Mouse (Mus musculus): ENCODE measurements around the gene Gm5431. TPM values are rescaled to one million over a fixed set of nuclear protein-coding genes. Genes with fewer than 3 reads are reported as not detected.

Gene Gm5431
- polyA plus RNA-seq, 1 experiment = 0.08 TPM

DNA sequence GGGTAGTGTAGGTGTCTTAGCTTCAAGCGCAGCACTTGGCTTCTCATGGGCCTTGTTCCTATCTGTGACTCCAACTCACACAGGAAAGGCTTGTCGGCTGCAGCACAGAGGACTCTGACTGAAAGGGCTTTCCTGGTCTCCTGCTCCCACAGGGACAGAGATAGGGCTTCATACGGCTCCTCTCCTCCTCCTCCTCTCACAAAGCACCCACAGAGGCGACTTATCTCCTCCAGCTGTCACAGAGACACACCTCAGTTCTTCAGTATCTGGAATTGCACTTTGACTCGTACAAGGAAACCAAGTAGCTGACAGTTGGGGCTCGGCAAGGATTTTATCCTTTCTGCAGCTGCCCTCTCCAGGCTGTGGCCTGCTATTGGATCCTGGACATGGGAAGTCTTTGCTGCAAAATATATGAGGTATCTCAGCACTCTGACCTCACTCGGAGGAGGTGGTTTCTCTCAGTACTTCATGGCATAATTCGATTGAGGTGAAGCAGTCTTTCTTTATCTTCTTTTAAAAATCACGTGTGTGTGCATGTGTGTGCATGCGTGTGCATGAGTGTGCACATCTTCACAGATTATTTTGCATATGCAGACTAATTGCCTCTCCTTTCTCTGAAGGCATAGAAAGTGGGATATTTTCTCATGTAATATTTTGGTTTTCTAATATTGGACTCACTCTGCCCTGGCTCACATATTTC lies 28.3 kb downstream of the Gm5431 start:
- WGBS = 82% methylated on average over 10 of the region's 10 CpGs
- no peak overlapping the region for H3K4me3 ChIP-seq (replicated peaks; ENCODE audit: insufficient read depth, low read depth, low read length)

DNA sequence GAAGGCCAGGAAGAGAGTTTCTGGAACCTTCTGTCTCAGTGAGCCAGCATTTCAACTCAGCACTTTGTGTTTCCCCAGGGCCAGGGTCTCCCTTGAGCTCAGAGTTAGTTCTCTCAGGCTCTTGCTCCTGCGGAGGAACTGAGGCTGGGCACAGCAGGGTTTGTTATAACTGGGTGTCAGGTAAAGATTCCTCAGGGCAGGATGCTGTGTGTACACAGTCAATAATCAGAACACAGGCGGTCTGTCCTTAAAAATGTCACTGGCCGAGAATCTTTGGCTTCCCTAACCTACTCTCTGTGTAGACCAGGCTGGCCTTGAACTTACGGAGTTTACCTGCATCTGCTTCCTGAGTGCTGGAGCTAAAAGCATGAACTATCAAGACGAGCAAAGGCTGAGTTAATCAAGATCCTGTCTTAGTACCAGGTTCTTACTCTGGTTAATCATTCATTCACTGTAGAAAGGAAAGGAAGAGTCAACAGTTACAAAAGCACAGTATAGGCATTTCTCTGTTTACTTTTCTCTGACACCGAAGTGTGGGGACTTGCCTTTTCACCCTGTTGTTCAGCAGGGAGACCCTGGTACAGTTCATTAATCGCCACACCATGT lies 29.2 kb downstream of the Gm5431 start:
- DNase-seq = no peak
- Histone ChIP-seq H3K27me3 (ENCODE audit: control insufficient read depth, insufficient read depth, low read length) (no peaks in the 10 kb centered on the region), H3K27ac (ENCODE audit: insufficient read depth, low read length) (no peak overlapping the region), H3K4me1 (ENCODE audit: control insufficient read depth, insufficient read depth, low read length) (no peaks in the 10 kb centered on the region), H3K4me3 (replicated peaks; ENCODE audit: insufficient read depth, low read depth, low read length) (no peak overlapping the region)
- TF ChIP-seq POLR2A (IDR thresholded peaks at IDR 0.05; ENCODE audit: borderline replicate concordance, insufficient read depth, low read length) (no peak), CTCF (IDR thresholded peaks at IDR 0.05; ENCODE audit: borderline replicate concordance, insufficient read depth, low read depth, low read length) (no peak)
- WGBS = 95% methylated on average over 7 of the region's 7 CpGs

More for the DNA sequence above, 28.3 kb downstream of the Gm5431 start:
- H3K4me1 ChIP-seq (ENCODE audit: control insufficient read depth, insufficient read depth, low read length) = no peaks in the 10 kb centered on the region
- no peak for TF ChIP-seq POLR2A (IDR thresholded peaks at IDR 0.05; ENCODE audit: borderline replicate concordance, insufficient read depth, low read length)
- TF ChIP-seq CTCF (IDR thresholded peaks at IDR 0.05; ENCODE audit: borderline replicate concordance, insufficient read depth, low read depth, low read length) = no peak
- no peak for DNase-seq
- H3K27ac ChIP-seq (ENCODE audit: insufficient read depth, low read length) = no peak overlapping the region
- H3K27me3 ChIP-seq (ENCODE audit: control insufficient read depth, insufficient read depth, low read length) = no peaks in the 10 kb centered on the region

DNA sequence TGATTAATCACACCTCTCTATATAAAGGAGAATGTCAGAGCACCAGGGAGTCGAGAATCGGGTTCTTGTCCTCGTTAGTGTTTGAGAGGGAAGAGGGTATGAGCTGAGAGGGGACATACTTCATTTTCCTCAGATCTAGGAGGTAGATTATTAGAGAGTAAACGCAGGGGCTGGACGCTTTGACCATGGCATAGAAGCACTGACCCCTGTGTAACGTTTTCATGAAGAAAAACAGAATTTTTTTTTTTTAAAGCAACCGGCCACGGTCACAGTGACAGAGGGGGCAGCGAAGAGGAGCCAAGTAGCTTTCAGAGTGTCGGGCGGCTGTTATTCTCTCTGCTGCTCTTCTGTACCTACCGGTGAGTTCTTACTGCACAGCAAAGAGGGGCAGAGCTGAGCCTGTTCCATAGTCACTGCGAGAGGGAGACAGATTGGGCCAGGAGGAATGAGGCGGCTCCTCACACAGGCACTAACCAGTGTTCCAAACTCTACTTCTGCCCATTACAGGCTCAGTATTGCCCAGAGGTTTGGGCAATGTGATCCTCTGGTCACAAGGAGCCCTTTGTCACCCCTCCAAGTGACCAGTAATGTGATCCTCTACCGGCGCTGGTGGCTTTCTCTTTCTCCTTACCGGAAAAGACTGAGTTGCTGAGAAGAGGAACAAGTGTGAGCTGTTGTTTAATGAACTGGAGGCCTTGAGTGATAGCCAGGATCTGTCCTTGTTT lies 30.0 kb downstream of the Gm5431 start:
- WGBS = 6% methylated on average over 17 of the region's 17 CpGs
- TF ChIP-seq POLR2A (IDR thresholded peaks at IDR 0.05; ENCODE audit: borderline replicate concordance, insufficient read depth, low read length) (no peak), CTCF (IDR thresholded peaks at IDR 0.05; ENCODE audit: borderline replicate concordance, insufficient read depth, low read depth, low read length) (no peak)
- peak; percentile 14 to 30 for DNase-seq
- Histone ChIP-seq H3K27me3 (ENCODE audit: control insufficient read depth, insufficient read depth, low read length) (no peaks in the 10 kb centered on the region), H3K4me1 (ENCODE audit: control insufficient read depth, insufficient read depth, low read length) (no peaks in the 10 kb centered on the region), H3K4me3 (replicated peaks; ENCODE audit: insufficient read depth, low read depth, low read length) (peak overlapping the region; percentile 89), H3K27ac (ENCODE audit: insufficient read depth, low read length) (peak overlapping the region; percentile 31; the same call in 1 of the 2 replicates)

DNA sequence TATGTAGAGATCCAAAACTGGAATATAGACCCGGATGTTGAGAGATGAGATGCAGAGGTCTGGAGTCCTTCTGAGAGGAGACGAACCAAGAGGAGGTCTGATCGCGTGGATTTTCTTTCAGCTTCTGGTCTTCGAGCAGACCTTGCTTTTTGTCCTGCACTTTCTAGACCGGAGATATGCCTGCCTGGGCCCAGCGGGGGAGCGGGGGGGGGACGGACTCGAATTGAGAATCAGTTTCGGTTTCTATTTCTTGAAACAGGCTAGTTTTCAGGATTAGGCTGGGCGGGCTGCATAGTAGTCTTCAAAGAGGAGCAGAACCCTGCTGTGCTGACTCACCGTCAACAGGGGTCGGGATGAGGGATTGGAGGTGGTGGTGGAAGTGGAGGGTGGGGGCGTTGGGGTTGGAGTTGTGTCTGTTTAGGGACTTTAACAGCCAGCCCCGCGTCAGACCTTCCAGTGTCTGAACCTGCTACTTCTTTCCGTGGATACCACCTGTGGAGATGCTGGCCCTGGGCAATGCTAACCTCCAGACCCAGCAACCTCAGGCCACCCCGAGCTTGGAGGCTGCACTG lies 30.7 kb downstream of the Gm5431 start, which contains the start of gene Irgm1:
TSS of gene Irgm1 (minus strand) at position 483 of the 572 bp plus-strand sequence.
- WGBS = under 1% methylated on average over 19 of the region's 19 CpGs
- Histone ChIP-seq H3K27me3 (ENCODE audit: control insufficient read depth, insufficient read depth, low read length) (no peaks in the 10 kb centered on the region), H3K27ac (ENCODE audit: insufficient read depth, low read length) (peak within 1 kb of the TSS; percentile 31; the same call in 1 of the 2 replicates), H3K4me3 (replicated peaks; ENCODE audit: insufficient read depth, low read depth, low read length) (peak within 1 kb of the TSS; percentile 89), H3K4me1 (ENCODE audit: control insufficient read depth, insufficient read depth, low read length) (no peaks in the 10 kb centered on the region)
- DNase-seq = peak; percentile 29 to 46
- no peak for TF ChIP-seq CTCF (IDR thresholded peaks at IDR 0.05; ENCODE audit: borderline replicate concordance, insufficient read depth, low read depth, low read length)

DNA sequence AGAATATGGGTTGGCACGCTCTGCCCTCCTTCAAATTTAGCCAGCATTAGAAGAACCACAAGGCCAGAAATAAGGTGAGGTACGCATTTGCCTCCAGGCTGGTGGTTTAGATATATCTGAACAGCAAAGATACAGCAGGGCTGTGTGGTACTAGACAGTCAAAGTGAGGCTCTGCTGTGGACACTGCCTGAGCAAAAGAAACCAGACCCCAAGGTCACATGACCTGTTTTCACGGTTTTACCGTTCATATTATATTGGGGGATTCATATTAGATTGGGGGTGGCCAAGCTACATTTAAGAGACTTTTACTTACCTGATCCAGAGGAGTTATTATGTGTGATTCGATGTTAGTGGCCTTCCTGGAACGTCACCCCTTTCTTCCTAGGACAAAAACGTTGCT lies 31.2 kb downstream of the Gm5431 start:
- Histone ChIP-seq H3K4me3 (replicated peaks; ENCODE audit: insufficient read depth, low read depth, low read length) (peak overlapping the region; percentile 89), H3K27ac (ENCODE audit: insufficient read depth, low read length) (peak overlapping the region; percentile 12; the same call in 1 of the 2 replicates), H3K27me3 (ENCODE audit: control insufficient read depth, insufficient read depth, low read length) (no peaks in the 10 kb centered on the region), H3K4me1 (ENCODE audit: control insufficient read depth, insufficient read depth, low read length) (no peaks in the 10 kb centered on the region)
- no peak for TF ChIP-seq POLR2A (IDR thresholded peaks at IDR 0.05; ENCODE audit: borderline replicate concordance, insufficient read depth, low read length)
- no peak for TF ChIP-seq CTCF (IDR thresholded peaks at IDR 0.05; ENCODE audit: borderline replicate concordance, insufficient read depth, low read depth, low read length)
- no peak for DNase-seq
- 33% methylated on average over 7 of the region's 7 CpGs for WGBS

DNA sequence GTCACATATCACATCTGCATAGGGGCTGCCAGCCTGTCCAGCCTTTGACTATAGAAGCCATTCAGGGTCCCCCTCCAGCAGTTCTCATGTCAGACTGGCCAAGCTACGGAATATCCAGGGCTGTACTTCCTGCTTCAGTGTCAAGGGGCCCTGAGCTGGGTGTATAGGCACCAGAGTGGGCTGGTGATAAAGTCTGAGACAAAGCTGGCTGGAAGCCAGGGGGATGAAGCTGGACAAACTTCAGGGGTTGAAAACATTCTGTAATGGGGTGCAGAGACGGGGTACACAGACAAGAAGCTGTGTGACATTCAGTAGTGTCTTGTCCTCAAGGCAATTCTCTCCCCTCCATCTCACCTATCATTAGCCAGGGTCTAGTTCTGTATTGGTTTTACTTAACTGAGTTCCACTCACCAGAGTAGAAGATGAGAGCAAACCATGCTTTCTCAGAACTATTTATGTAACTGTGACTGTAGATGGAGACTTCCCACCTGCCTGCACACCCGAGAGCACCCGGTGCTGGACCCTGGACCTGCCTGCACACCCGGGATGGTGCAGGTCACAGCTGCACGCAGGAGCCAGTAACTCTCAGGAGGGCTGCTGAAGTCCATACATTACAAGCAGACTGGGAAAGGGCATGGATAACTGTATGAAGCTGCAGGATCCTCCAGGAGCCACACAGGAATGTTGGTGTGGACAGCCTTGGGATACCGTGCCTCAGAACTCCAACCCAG lies 32.5 kb downstream of the Gm5431 start:
- no peak for TF ChIP-seq CTCF (IDR thresholded peaks at IDR 0.05; ENCODE audit: borderline replicate concordance, insufficient read depth, low read depth, low read length)
- TF ChIP-seq POLR2A (IDR thresholded peaks at IDR 0.05; ENCODE audit: borderline replicate concordance, insufficient read depth, low read length) = no peak
- Histone ChIP-seq H3K27ac (ENCODE audit: insufficient read depth, low read length) (no peak overlapping the region), H3K27me3 (ENCODE audit: control insufficient read depth, insufficient read depth, low read length) (no peaks in the 10 kb centered on the region), H3K4me3 (replicated peaks; ENCODE audit: insufficient read depth, low read depth, low read length) (no peak overlapping the region), H3K4me1 (ENCODE audit: control insufficient read depth, insufficient read depth, low read length) (no peaks in the 10 kb centered on the region)
- no peak for DNase-seq
- 83% methylated on average over 7 of the region's 7 CpGs for WGBS

DNA sequence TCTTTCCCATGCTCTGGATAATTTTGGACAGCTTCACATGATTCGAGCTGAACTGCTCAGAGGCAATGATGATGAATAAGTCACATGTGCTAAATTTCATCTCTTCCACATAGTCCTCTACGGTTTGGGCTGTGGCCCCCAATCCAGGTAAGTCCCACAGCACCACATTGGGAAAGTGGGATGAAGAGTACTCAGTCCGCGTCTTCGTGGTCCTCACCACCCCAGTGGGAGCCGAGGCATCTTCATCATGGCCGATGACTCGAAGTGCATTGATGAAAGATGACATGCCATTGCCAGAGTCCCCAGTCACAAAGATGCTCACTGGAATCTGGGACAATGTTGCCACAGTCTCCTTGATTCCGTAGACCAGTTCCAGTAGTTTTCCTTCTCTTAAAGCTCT lies 35.5 kb downstream of the Gm5431 start:
- no peak for DNase-seq
- 92% methylated on average over 9 of the region's 9 CpGs for WGBS
- Histone ChIP-seq H3K4me1 (ENCODE audit: control insufficient read depth, insufficient read depth, low read length) (no peaks in the 10 kb centered on the region), H3K27me3 (ENCODE audit: control insufficient read depth, insufficient read depth, low read length) (no peaks in the 10 kb centered on the region), H3K27ac (ENCODE audit: insufficient read depth, low read length) (no peak overlapping the region), H3K4me3 (replicated peaks; ENCODE audit: insufficient read depth, low read depth, low read length) (no peak overlapping the region)
- no peak for TF ChIP-seq CTCF (IDR thresholded peaks at IDR 0.05; ENCODE audit: borderline replicate concordance, insufficient read depth, low read depth, low read length)
- no peak for TF ChIP-seq POLR2A (IDR thresholded peaks at IDR 0.05; ENCODE audit: borderline replicate concordance, insufficient read depth, low read length)

Measured in cerebellum, adult 2 months (tissue).